Mouse (Mus musculus) megakaryocyte, embryonic 14.5 days (primary cell): ENCODE results near the gene E130309D02Rik. TPM values are rescaled to one million over a fixed set of nuclear protein-coding genes. Genes with fewer than 3 reads are reported as not detected.
A peak's percentile ranks its signal among the peaks of the same experiment; 100 is the strongest.

Experiments used
- H3K27me3 ChIP-seq: replicated peaks from 2 replicates; pipeline ENCODE3; 2012; ENCODE audit warnings: inconsistent platforms
- H3K36me3 ChIP-seq: replicated peaks from 2 replicates; pipeline ENCODE3; 2012; ENCODE audit warnings: low read length, inconsistent platforms, mixed read lengths
- H3K4me1 ChIP-seq: 2 replicates; pipeline ENCODE4 v1.6.1; 2012; ENCODE audit warnings: inconsistent platforms
- H3K4me3 ChIP-seq: replicated peaks from 2 replicates; pipeline ENCODE3; 2012; ENCODE audit warnings: moderate library complexity, mild to moderate bottlenecking, inconsistent platforms
- H3K9me3 ChIP-seq: 2 replicates; pipeline ENCODE4 v1.6.1; 2012; ENCODE audit warnings: inconsistent platforms
- FLI1 ChIP-seq: IDR thresholded peaks from 2 replicates; pipeline ENCODE4 v1.6.1; 2012; ENCODE audit warnings: low read length, inconsistent platforms, mixed read lengths
- GATA1 ChIP-seq: IDR thresholded peaks from 3 replicates; pipeline ENCODE4 v1.6.1; 2012; ENCODE audit warnings: mixed read lengths, low read length, inconsistent platforms, borderline replicate concordance
- polyA plus RNA-seq: library from polyadenylated mRNA; stranded (reverse); fragments of >175 nt; gene quantifications from 2 replicates; pipeline ENCODE4 v1.2.3, GENCODE M21; 2012; ENCODE audit warnings: low replicate concordance; ENCODE audit not compliant: insufficient read depth

Gene E130309D02Rik
- polyA plus RNA-seq, 1 experiment: 53.2 TPM

GRCm38 (mm10) chr5:143339603-143340002 lies 24.4 kb upstream of the E130309D02Rik start:
- H3K36me3 ChIP-seq: no peaks in the 10 kb centered on the region
- H3K9me3 ChIP-seq: peaks cover 19% of the 10 kb centered on the region
- peaks cover 15% of the 10 kb centered on the region for H3K4me1 ChIP-seq
- no peak overlapping the region for H3K4me3 ChIP-seq
- peaks cover 26% of the 10 kb centered on the region for H3K27me3 ChIP-seq
- TF ChIP-seq FLI1 (no peak), GATA1 (no peak)

- Histone ChIP-seq H3K27me3 (peaks cover 22% of the 10 kb centered on the region), H3K4me3 (no peak overlapping the region), H3K36me3 (no peaks in the 10 kb centered on the region), H3K9me3 (0 out of 2 replicates have a peak, but pooled peaks cover 3% of the 10 kb centered on the region), H3K4me1 (peaks cover 19% of the 10 kb centered on the region)
- TF ChIP-seq GATA1 (no peak), FLI1 (no peak)
Observed at GRCm38 (mm10) chr5:143336559-143336958, 21.4 kb upstream of the E130309D02Rik start.

GRCm38 (mm10) chr5:143335089-143335460 lies 19.9 kb upstream of the E130309D02Rik start:
- H3K36me3 ChIP-seq: no peaks in the 10 kb centered on the region
- TF ChIP-seq FLI1 (no peak), GATA1 (no peak)
- H3K27me3 ChIP-seq: peaks cover 21% of the 10 kb centered on the region
- peaks cover 22% of the 10 kb centered on the region for H3K4me1 ChIP-seq
- H3K9me3 ChIP-seq: 0 out of 2 replicates have a peak, but pooled peaks cover 3% of the 10 kb centered on the region
- no peak overlapping the region for H3K4me3 ChIP-seq

GRCm38 (mm10) chr5:143334418-143335088 lies 19.4 kb upstream of the E130309D02Rik start:
- no peaks in the 10 kb centered on the region for H3K36me3 ChIP-seq
- peaks cover 27% of the 10 kb centered on the region for H3K4me1 ChIP-seq
- TF ChIP-seq FLI1: no peak
- TF ChIP-seq GATA1: no peak
- 0 out of 2 replicates have a peak, but pooled peaks cover 3% of the 10 kb centered on the region for H3K9me3 ChIP-seq
- peak overlapping the region; percentile 80 for H3K4me3 ChIP-seq
- peaks cover 19% of the 10 kb centered on the region for H3K27me3 ChIP-seq

GRCm38 (mm10) chr5:143333872-143334271 lies 18.7 kb upstream of the E130309D02Rik start:
- Histone ChIP-seq H3K27me3 (peaks cover 17% of the 10 kb centered on the region), H3K36me3 (no peaks in the 10 kb centered on the region), H3K4me3 (peak overlapping the region; percentile 80), H3K9me3 (0 out of 2 replicates have a peak, but pooled peaks cover 3% of the 10 kb centered on the region), H3K4me1 (peaks cover 27% of the 10 kb centered on the region)
- TF ChIP-seq GATA1: no peak
- no peak for TF ChIP-seq FLI1

GRCm38 (mm10) chr5:143328690-143329495 lies 13.7 kb upstream of the E130309D02Rik start, which contains the start of gene Zdhhc4:
TSS of gene Zdhhc4 (minus strand) at chr5:143329256.
- TF ChIP-seq FLI1 (peak; percentile 76; the same call in 1 of the 2 replicates), GATA1 (no peak)
- H3K36me3 ChIP-seq: peaks cover 37% of the 10 kb centered on the region

GRCm38 (mm10) chr5:143317288-143317610 lies 2.1 kb upstream of the E130309D02Rik start:
- Histone ChIP-seq H3K4me1 (peaks cover 38% of the 10 kb centered on the region), H3K36me3 (peaks cover 78% of the 10 kb centered on the region), H3K9me3 (no peaks in the 10 kb centered on the region), H3K27me3 (no peaks in the 10 kb centered on the region), H3K4me3 (no peak overlapping the region)
- TF ChIP-seq GATA1: no peak
- TF ChIP-seq FLI1: no peak

More at GRCm38 (mm10) chr5:143328690-143329495, 13.7 kb upstream of the E130309D02Rik start, which contains the start of gene Zdhhc4:
- Histone ChIP-seq H3K27me3 (no peaks in the 10 kb centered on the region), H3K4me3 (peak within 1 kb of the TSS; percentile 99), H3K9me3 (no peaks in the 10 kb centered on the region), H3K4me1 (peaks cover 26% of the 10 kb centered on the region)

- Histone ChIP-seq H3K4me3 (no peak overlapping the region), H3K27me3 (no peaks in the 10 kb centered on the region), H3K4me1 (peaks cover 42% of the 10 kb centered on the region), H3K36me3 (peaks cover 78% of the 10 kb centered on the region), H3K9me3 (no peaks in the 10 kb centered on the region)
- TF ChIP-seq GATA1 (no peak), FLI1 (no peak)
Observed at GRCm38 (mm10) chr5:143316605-143317287, 1.6 kb upstream of the E130309D02Rik start.

- H3K36me3 ChIP-seq: peaks cover 78% of the 10 kb centered on the region
- H3K4me3 ChIP-seq: peak overlapping the region; percentile 99
- H3K4me1 ChIP-seq: peaks cover 50% of the 10 kb centered on the region
- no peaks in the 10 kb centered on the region for H3K27me3 ChIP-seq
- no peak for TF ChIP-seq FLI1
- TF ChIP-seq GATA1: no peak
- H3K9me3 ChIP-seq: no peaks in the 10 kb centered on the region
Observed at GRCm38 (mm10) chr5:143315514-143315888, 341 bp upstream of the E130309D02Rik start.
